Mouse (Mus musculus) urinary bladder, adult 2 months (tissue): ENCODE measurements around the gene Rpl5. TPM values are rescaled to one million over a fixed set of nuclear protein-coding genes. Genes with fewer than 3 reads are reported as not detected.
"Not testable (repeated sequence)": the region's sequence is repeated elsewhere in the genome, so short reads cannot be mapped to it uniquely, and the experiment has no call there.

ENCODE experiments used
- DNase-seq: peaks from one replicate; pipeline ENCODE4 v3.0.0; 2022; ENCODE audit warnings: low spot score
- polyA plus RNA-seq: library from polyadenylated mRNA; depleted of rRNA; stranded (reverse); fragments of >200 nt; gene quantifications from 2 replicates; pipeline ENCODE4 v1.2.3, GENCODE M21; 2012; rRNA removed

The Rpl5 gene
- 155 and 183 TPM in 2 replicates for polyA plus RNA-seq

DNA sequence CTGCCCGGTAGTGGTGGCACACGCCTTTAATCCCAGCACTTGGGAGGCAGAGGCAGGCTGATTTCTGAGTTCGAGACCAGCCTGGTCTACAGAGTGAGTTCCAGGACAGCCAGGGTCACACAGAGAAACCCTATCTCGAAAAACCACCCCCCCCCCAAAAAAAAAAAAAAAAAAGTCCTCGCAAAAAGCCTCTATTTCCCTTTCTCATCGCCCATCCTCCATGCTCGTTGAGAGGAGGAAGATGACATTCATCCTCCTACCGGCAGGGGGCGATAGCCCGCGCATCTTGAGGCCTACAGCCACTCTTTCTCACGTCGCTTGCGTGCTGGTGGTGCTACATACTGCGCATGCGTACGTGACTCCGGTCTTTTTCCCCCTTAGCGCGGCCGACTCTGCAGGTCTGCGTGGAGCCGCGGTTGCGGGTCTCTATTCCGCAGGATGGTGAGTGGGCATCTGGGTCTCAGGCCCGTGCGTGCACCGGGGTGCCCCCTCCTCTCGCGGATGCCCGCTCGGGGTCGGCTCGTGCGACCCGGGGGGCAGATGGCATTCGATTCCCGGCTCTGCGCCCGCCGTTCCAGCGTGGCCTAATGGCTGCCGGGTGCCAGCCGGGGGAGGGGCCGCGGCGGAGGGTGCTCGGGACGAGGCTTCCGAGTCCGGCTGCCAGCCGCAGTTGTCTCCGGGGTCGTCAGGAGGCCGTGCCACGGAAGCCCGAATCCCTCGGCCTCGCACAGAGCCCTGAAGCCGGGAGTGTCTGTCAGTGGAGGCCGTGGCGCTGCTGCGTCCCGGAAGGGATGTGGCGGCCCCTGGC is at the start of gene Rpl5:
Rpl5 (plus strand) TSS at position 297 of the 808 bp plus-strand sequence.
- DNase-seq: peak; percentile 93

DNA sequence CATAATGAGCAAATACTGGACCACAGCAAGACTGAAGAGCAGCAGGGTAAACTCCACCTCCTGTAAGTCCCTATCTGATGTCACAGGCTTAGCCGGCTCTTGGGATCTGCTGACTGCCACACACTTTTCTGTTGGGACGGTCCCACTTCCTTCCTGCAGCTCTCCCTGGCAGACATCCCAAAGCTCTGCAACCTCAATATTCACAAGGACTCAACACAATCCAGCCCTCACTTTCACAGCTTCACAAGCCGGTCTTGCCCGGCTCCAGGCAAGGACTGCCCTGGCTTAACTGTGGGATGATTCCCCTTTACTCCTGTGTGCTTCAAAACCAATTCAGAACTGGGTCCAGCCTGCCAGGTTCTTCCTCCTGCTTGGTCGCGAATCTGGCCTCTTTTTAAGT is 46.5 kb upstream of the Rpl5 start:
- DNase-seq: no peak

DNA sequence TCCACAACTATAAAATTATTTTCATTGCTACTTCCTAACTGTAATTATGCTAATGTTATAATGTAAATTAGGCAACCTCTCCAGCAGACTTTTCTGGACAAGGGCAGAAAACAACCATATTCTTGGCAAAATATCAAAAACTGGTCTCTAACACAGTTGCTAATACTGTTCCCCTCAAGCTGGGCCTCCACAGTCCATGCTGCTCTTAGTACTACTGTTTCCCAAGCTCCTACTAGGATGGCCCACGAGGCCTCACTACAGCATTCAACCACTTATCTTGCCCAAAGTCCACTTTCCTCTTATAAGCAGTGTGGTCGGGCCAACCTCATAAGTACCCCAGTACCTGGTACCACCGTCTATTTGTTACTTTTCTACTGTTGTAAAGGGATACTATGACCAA is 45.7 kb upstream of the Rpl5 start:
- DNase-seq: no peak

GRCm38 (mm10) chr5:107855546-107855945 is 44.8 kb upstream of the Rpl5 start:
- DNase-seq: no peak

GRCm38 (mm10) chr5:107858963-107859362 is 41.3 kb upstream of the Rpl5 start:
- DNase-seq: no peak

- DNase-seq: no peak
Measured at GRCm38 (mm10) chr5:107863971-107864370, 36.3 kb upstream of the Rpl5 start.

DNA sequence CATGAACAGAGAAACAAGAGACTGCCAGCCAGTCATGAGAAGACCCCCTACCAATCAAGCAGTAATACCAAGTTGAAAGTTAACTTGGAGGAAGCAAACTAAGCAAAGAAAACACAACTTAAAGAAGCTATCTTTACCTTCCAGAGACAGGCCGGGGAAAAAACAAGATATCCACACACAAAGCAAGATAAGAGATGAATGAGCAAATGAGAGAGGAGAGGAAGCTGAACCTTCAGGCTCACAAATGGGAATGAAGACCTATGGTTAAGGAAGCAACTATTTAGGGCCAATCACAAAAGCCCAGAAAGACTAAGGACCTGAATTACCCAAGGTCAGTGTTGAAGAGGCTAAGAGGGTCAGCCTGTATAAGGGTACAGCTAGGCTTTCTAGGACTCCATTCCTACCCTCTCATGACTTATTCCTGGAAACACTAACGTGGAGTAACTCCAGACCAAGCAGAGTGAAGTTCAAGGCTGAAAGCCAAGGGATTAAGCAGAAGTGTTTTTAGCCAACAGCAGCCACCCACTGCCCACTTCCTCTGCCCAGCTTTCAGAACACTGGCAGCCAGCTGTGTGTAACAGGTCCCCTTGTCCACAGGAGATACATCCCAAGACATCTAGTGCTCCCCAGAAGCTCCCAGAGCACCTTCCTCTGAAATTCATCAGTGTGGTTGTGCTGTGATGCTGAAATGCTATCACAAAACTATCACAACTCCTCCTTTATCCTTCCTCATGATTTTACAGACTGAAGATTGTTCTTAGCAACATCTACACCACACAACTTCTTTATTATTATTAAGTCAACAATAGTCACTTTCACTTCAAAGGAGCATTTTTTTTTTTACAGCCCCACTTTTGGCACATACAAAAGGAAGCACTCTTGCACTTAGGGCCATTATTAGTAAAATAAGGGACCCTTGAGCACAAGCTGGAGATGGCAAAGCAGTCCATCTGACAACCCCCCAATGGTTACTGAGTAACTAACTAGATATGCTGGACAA is 33.9 kb upstream of the Rpl5 start:
- DNase-seq: no peak

DNA sequence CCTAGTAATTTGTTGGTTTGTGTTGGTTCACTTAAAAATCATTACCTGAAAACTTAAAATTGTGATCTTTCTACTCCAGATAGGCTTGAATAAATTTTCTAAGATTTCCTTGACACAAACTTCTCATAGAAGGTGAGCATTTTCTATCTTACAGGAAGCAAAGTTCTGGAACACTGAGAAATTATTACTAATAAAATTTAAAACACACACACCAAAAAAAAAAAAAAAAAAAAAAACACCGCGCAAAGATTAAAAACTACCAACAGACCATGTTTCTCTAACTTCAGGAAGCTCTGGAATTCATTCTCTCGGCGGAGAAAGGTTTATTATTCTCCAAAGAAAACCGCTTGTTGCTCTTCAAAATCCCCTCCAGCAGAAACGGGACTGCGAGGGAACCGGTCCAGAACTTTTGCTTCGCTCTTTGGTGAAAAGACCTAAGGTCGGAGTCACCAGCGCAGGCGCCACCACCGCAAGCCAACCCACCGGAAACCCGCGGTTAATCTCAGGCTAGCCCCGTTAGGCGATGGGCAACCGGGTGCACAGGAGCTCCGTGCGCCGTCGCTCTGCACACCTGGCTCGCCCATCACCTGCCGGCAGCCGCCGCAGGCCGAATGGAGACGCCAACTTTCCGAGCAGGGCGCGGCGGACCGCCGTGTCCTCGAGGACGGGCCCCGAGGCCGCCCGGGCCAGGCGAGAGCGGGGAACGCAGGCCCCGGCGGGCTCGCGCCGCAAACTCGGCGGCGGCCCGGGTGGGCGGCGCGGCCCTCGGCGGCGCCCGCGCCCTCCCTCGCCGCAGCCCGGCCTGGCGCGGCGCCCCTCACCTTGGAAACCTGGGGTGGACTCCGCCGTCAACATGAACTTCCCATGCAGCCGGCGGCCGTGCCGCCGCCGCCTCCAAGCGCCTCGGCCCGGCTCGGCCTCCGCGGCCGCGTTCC is 32.1 kb upstream of the Rpl5 start:
- DNase-seq: peak; percentile 53

- DNase-seq: peak; percentile 88
Measured at GRCm38 (mm10) chr5:107868905-107869424, 31.3 kb upstream of the Rpl5 start.

- no peak for DNase-seq
Measured at GRCm38 (mm10) chr5:107869701-107870100, 30.6 kb upstream of the Rpl5 start.

- no peak for DNase-seq
Measured at GRCm38 (mm10) chr5:107873330-107873729, 27.0 kb upstream of the Rpl5 start.

DNA sequence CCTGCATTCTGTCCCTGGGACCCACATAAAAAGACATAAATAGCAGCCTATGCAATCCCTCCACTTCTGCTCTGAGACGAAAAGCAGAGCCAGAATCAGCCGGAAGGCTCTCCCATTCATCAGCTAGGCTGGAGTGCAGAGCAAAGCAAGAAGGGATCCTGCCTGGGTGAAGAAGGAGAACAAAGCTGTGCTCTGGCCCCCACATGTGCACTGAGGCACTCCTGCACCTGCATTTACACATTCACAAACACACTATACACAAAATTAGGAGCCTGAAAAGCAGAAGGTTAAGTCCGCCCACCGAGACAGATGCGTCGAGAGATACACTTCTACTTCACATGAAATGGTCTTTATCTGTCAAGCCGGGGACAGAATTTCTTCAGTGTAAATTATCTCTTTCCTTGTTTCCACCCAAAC is 26.4 kb upstream of the Rpl5 start:
- no peak for DNase-seq

DNA sequence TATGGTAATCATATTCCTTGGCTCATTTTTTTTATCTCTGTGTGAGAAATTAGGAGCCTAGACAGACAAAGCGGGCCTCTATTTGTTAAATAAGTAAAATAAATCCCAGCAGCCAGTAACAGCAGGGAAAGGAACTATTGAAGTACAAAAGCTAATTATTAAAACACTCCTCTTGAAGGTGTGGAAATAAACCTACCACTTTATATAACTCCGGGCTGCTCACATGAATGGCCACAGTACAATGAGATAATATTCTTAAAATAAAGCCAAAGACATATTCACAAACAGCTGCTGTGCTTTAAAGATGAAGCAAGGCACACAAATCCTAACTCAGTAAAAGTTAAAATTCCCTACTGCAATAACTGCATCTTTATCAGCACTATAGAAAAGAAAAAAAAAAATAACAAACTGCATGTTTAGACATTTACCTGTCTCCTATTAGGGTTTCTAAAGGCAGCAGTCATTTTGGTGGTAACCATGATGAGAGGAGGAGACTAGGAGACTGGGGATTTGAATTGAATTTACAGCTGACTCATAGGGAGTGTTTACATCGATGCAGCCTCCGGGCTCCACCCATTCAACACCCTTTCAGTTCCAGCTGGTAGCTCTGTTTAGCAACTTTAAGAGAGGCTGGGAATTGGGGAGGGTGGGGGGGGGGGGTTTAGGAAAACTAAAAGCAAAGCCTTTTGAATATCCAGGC is 25.6 kb upstream of the Rpl5 start, which contains the start of gene Evi5:
Evi5 (minus strand) TSS at position 547 of the 700 bp plus-strand sequence.
- no peak for DNase-seq

GRCm38 (mm10) chr5:107875261-107875611 is 25.1 kb upstream of the Rpl5 start:
- DNase-seq: no peak

DNA sequence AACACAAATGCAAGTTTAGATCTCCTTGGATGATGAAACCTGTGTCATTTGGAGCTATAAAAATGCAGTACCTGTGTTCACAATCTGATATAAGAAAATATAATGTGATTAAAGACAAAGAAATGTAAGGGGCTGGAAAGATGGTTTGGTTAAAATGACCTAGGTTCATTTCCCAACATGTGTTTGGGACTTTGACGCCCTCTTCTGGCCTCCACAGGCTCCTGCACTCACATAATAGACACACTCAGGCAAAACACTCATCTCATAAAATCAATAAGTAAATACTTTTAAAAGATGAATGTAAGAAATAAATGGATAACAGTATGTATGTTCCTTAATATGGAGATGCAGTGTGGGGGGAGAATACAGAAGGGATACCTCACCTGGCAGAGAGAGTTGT is 23.2 kb upstream of the Rpl5 start:
- no peak for DNase-seq

GRCm38 (mm10) chr5:107880710-107881109 is 19.6 kb upstream of the Rpl5 start:
- no peak for DNase-seq

- DNase-seq: no peak
Measured at GRCm38 (mm10) chr5:107889994-107890888, 10.1 kb upstream of the Rpl5 start.

DNA sequence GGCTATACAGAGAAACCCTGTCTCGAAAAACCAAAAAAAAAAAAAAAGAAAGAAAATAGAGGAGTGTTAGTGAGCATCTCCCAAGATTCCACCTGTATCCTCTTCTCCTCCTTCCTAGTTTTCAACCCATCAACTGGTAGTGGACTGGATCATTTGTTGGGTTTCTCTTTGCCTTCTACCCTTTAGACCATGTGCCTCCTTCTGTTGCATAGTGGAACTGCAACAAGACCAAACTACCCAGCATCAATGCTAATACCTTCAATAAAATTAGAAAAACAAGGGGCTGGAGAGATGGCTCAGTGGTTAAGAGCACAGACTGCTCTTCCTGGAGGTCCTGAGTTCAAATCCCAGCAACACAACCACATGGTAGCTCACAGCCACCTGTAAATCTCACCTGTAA is 8.8 kb upstream of the Rpl5 start:
- not testable (repeated sequence) for DNase-seq

DNA sequence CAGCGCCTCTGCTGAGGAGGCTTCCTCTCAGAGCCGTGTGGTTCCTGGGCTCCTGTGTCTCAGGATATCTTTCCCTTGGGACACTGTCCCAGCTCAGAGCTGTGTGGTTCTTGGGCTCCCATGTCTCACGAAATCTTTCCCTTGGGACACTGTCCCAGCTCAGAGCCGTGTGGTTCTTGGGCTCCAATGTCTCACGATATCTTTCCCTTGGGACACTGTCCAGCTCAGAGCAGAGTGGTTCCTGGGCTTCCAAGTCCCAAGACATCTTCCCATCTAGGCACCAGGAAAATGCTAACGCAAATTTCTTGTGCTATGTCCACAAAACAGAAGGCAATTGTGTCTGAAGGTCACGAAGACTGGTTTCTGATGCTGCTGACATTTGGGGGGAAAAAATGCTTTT is 5.6 kb upstream of the Rpl5 start:
- DNase-seq: no peak

DNA sequence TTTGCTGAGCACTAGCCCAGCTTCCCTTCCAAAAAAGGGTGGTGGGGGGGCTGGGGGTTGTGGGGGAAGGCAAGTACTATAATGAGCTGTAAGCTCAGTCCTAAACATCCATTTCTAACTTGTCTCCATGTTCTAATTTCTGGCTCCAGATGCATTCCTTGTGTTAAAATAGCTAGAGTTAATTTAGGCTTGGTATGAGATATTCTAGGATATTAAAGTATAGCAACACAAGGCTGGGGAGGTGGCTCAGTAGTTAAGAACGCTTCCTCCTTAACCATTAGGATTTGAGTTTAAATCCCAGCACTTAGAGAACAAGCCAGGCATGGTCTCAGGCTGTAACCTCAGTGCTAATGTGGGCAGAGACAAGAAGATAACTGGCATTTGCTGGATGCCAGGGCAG is 4.0 kb upstream of the Rpl5 start:
- DNase-seq: no peak
